Mouse (Mus musculus): Measurements from ENCODE around the gene Fhad1. TPM values are rescaled to one million over a fixed set of nuclear protein-coding genes. Genes with fewer than 3 reads are reported as not detected.
A peak's percentile ranks its signal among the peaks of the same experiment; 100 is the strongest.
"Not testable (repeated sequence)": the region's sequence is repeated elsewhere in the genome, so short reads cannot be mapped to it uniquely, and the experiment has no call there.

Fhad1 gene
- polyA plus RNA-seq, 1 experiment, result 0.29 TPM

DNA sequence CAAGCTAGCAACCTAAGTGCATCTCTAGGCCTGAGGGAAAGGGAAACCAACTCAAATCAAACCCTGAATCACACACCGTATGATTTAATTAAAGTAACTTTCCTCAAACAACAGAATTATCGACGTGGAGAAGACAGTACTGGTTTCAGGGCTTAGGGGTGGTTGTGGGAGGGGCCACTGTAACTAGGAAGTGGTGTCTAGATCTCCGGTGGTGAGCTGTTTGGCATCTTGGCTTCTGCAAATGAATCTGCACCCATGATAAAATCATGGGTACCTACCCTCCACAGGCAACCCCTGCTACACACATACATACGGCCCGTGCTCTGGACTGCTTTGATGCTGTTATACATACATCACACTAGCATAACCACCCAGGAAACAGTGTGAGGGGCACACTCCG, 4.4 kb downstream of the Fhad1 start:
- Histone ChIP-seq H3K4me3 (replicated peaks) (no peak overlapping the region), H3K4me1 (peaks cover 13% of the 10 kb centered on the region), H3K36me3 (replicated peaks; ENCODE audit: low read length) (no peaks in the 10 kb centered on the region), H3K9me3 (no peaks in the 10 kb centered on the region), H3K27me3 (replicated peaks) (peaks cover 61% of the 10 kb centered on the region)
- TF ChIP-seq GATA1 (IDR thresholded peaks at IDR 0.05; ENCODE audit: borderline replicate concordance, low read length) (no peak), FLI1 (IDR thresholded peaks at IDR 0.05; ENCODE audit: low read length) (no peak)

DNA sequence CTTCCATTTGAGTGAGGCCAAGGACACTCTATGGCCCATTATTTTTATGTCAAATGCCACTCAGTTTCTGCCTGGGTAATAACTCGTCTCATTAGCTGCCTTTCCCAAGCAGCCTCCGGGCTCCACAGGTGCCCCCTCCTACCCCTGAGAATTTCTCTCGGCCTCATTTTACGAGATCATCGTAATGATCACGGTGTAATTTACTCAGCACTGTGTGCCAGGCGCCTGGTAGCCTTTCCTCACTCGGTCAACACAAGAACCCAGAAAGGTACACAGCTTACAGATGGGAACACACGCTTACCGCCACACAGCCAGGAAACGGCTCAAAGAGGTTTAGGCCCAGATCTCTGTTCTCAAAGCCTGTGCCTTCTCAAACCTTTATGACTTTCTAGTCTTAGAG, 6.7 kb downstream of the Fhad1 start:
- Histone ChIP-seq H3K4me1 (peaks cover 4% of the 10 kb centered on the region; the same call in 1 of the 2 replicates), H3K9me3 (peaks cover 1% of the 10 kb centered on the region), H3K27me3 (replicated peaks) (peaks cover 41% of the 10 kb centered on the region), H3K36me3 (replicated peaks; ENCODE audit: low read length) (no peaks in the 10 kb centered on the region), H3K4me3 (replicated peaks) (no peak overlapping the region)
- TF ChIP-seq GATA1 (IDR thresholded peaks at IDR 0.05; ENCODE audit: borderline replicate concordance, low read length) (no peak), FLI1 (IDR thresholded peaks at IDR 0.05; ENCODE audit: low read length) (no peak)

GRCm38 (mm10) chr4:142000581-142000980, 14.3 kb downstream of the Fhad1 start:
- Histone ChIP-seq H3K4me3 (replicated peaks) (no peak overlapping the region), H3K9me3 (peaks cover 14% of the 10 kb centered on the region), H3K36me3 (replicated peaks; ENCODE audit: low read length) (no peaks in the 10 kb centered on the region), H3K27me3 (replicated peaks) (peaks cover 5% of the 10 kb centered on the region), H3K4me1 (peaks cover 19% of the 10 kb centered on the region)
- TF ChIP-seq GATA1 (IDR thresholded peaks at IDR 0.05; ENCODE audit: borderline replicate concordance, low read length), result no peak
- no peak for TF ChIP-seq FLI1 (IDR thresholded peaks at IDR 0.05; ENCODE audit: low read length)

GRCm38 (mm10) chr4:141999494-142000074, 15.3 kb downstream of the Fhad1 start:
- Histone ChIP-seq H3K9me3 (peaks cover 14% of the 10 kb centered on the region), H3K27me3 (replicated peaks) (peaks cover 3% of the 10 kb centered on the region)

DNA sequence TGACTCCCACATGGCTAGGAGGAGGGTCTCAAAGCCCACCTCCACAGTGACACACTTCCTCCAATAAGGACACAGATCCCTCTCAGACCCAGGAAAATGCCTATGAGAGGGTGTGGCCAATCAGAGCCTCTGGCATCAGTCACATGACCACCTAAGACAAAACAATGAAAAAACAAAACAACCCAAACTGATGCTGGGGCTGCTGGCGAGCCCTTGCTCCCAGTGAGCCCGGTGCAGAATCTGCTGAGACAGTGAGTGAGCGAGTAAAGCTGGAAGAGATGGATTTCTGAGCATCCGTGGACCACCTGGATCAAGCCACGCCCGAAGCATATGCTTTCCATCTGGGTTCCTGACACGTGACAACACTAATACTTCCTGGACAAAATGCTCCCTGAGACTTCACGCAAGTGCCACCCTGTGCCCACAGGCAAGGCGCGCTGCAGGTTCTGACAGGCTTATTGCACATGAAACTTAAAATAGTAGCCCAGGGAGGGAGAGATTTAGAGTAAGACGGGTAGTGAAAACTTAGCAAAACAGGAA, 16.5 kb downstream of the Fhad1 start:
- Histone ChIP-seq H3K36me3 (replicated peaks; ENCODE audit: low read length) (no peaks in the 10 kb centered on the region), H3K4me1 (peaks cover 38% of the 10 kb centered on the region), H3K9me3 (peaks cover 14% of the 10 kb centered on the region), H3K27me3 (replicated peaks) (peaks cover 3% of the 10 kb centered on the region), H3K4me3 (replicated peaks) (peak overlapping the region; percentile 80)
- TF ChIP-seq GATA1 (IDR thresholded peaks at IDR 0.05; ENCODE audit: borderline replicate concordance, low read length), result no peak
- TF ChIP-seq FLI1 (IDR thresholded peaks at IDR 0.05; ENCODE audit: low read length), result no peak

More at GRCm38 (mm10) chr4:141999494-142000074, 15.3 kb downstream of the Fhad1 start:
- TF ChIP-seq GATA1 (IDR thresholded peaks at IDR 0.05; ENCODE audit: borderline replicate concordance, low read length) (no peak), FLI1 (IDR thresholded peaks at IDR 0.05; ENCODE audit: low read length) (no peak)
- peaks cover 26% of the 10 kb centered on the region for H3K4me1 ChIP-seq
- no peaks in the 10 kb centered on the region for H3K36me3 ChIP-seq (replicated peaks; ENCODE audit: low read length)
- H3K4me3 ChIP-seq (replicated peaks), result no peak overlapping the region

- H3K36me3 ChIP-seq (replicated peaks; ENCODE audit: low read length), result no peaks in the 10 kb centered on the region
- H3K4me1 ChIP-seq, result peaks cover 33% of the 10 kb centered on the region
- no peak for TF ChIP-seq GATA1 (IDR thresholded peaks at IDR 0.05; ENCODE audit: borderline replicate concordance, low read length)
- no peak for TF ChIP-seq FLI1 (IDR thresholded peaks at IDR 0.05; ENCODE audit: low read length)
- H3K27me3 ChIP-seq (replicated peaks), result peaks cover 5% of the 10 kb centered on the region
- H3K9me3 ChIP-seq, result no peaks in the 10 kb centered on the region
- H3K4me3 ChIP-seq (replicated peaks), result no peak overlapping the region
These were observed 18.0 kb downstream of the Fhad1 start for GRCm38 (mm10) chr4:141996880-141997279.

DNA sequence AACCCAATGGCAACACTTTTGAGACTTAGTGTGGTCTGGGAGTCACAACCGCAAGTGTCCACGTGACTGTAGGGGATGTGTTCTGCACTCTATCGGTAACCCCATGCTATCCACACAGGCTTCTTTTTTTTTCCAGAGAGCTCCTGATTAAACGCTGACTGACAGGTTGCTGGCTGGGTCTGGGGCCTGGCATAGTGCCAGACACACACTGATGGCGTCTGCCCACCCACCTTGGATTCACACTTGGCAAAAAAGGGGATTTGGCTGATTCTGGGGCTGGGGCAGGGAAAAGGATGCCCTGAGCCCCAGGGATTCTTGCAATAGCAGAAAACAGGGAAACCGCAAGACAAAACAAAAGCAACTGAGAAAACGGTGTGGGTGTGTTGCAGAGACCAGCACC, 18.8 kb downstream of the Fhad1 start:
- no peaks in the 10 kb centered on the region for H3K9me3 ChIP-seq
- H3K27me3 ChIP-seq (replicated peaks), result peaks cover 7% of the 10 kb centered on the region
- TF ChIP-seq FLI1 (IDR thresholded peaks at IDR 0.05; ENCODE audit: low read length) (no peak), GATA1 (IDR thresholded peaks at IDR 0.05; ENCODE audit: borderline replicate concordance, low read length) (no peak)
- no peaks in the 10 kb centered on the region for H3K36me3 ChIP-seq (replicated peaks; ENCODE audit: low read length)
- H3K4me3 ChIP-seq (replicated peaks), result no peak overlapping the region
- peaks cover 33% of the 10 kb centered on the region for H3K4me1 ChIP-seq

GRCm38 (mm10) chr4:141994062-141994471, 20.8 kb downstream of the Fhad1 start:
- peak overlapping the region; percentile 85 for H3K4me3 ChIP-seq (replicated peaks)
- peaks cover 16% of the 10 kb centered on the region for H3K27me3 ChIP-seq (replicated peaks)
- H3K36me3 ChIP-seq (replicated peaks; ENCODE audit: low read length); H3K9me3 ChIP-seq: not testable (repeated sequence)
- H3K4me1 ChIP-seq, result peaks cover 36% of the 10 kb centered on the region

GRCm38 (mm10) chr4:141993347-141994061, 21.4 kb downstream of the Fhad1 start:
- Histone ChIP-seq H3K4me1 (peaks cover 33% of the 10 kb centered on the region), H3K9me3 (peaks cover 6% of the 10 kb centered on the region), H3K27me3 (replicated peaks) (peaks cover 16% of the 10 kb centered on the region), H3K4me3 (replicated peaks) (no peak overlapping the region), H3K36me3 (replicated peaks; ENCODE audit: low read length) (no peaks in the 10 kb centered on the region)
- TF ChIP-seq FLI1 (IDR thresholded peaks at IDR 0.05; ENCODE audit: low read length) (no peak), GATA1 (IDR thresholded peaks at IDR 0.05; ENCODE audit: borderline replicate concordance, low read length) (no peak)

- peaks cover 28% of the 10 kb centered on the region for H3K4me1 ChIP-seq
- H3K9me3 ChIP-seq, result peaks cover 6% of the 10 kb centered on the region
- H3K36me3 ChIP-seq (replicated peaks; ENCODE audit: low read length), result no peaks in the 10 kb centered on the region
- peaks cover 16% of the 10 kb centered on the region for H3K27me3 ChIP-seq (replicated peaks)
- no peak overlapping the region for H3K4me3 ChIP-seq (replicated peaks)
- TF ChIP-seq GATA1 (IDR thresholded peaks at IDR 0.05; ENCODE audit: borderline replicate concordance, low read length), result no peak
- no peak for TF ChIP-seq FLI1 (IDR thresholded peaks at IDR 0.05; ENCODE audit: low read length)
These were observed 22.2 kb downstream of the Fhad1 start for GRCm38 (mm10) chr4:141992530-141993204.
